Mouse (Mus musculus): ENCODE results near the gene Wscd1. TPM values are rescaled to one million over a fixed set of nuclear protein-coding genes. Genes with fewer than 3 reads are reported as not detected.
A peak's percentile ranks its signal among the peaks of the same experiment; 100 is the strongest.

Gene Wscd1
- polyA plus RNA-seq (2012; rRNA removed) = 0.09 and 0.24 TPM in 2 replicates
- 0.23 and 0.24 TPM in 2 replicates for polyA plus RNA-seq (2014; fragmentation: Nextera tagmentation; extraction: Ambion mirVana)

GRCm38 (mm10) chr11:71749671-71750070, at the start of gene Wscd1:
Gene Wscd1 (plus strand): TSS chr11:71749920.
- TF ChIP-seq EP300 (IDR thresholded peaks at IDR 0.05; ENCODE audit: low read depth) = no peak
- TF ChIP-seq CTCF (IDR thresholded peaks at IDR 0.05; ENCODE audit: low read depth) = peak; percentile 48
- no peaks in the 10 kb centered on the region for H3K36me3 ChIP-seq (replicated peaks; ENCODE audit: control insufficient read depth, insufficient read depth, low read depth)
- 17% methylated on average over 5 of the region's 5 CpGs for WGBS (ENCODE audit: insufficient replicate concordance)
- DNase-seq (ENCODE audit: low read depth in 3 of 3, low spot score in 3 of 3) (no peak), ATAC-seq (ENCODE audit: insufficient read depth) (no peak)
- no peak within 1 kb of the TSS for H3K27ac ChIP-seq
- peaks cover 20% of the 10 kb centered on the region for H3K27me3 ChIP-seq (ENCODE audit: control insufficient read depth, insufficient read depth, low read length)
- H3K4me3 ChIP-seq (ENCODE audit: insufficient read depth in 1 of 2, low read depth in 2 of 2, low read length in 2 of 2) = no peak within 1 kb of the TSS; a peak in 1 of 4 replicates
- H3K4me2 ChIP-seq (ENCODE audit: low read depth) = peak within 1 kb of the TSS; percentile 46
- H3K9me3 ChIP-seq (ENCODE audit: control insufficient read depth, low read length) = no peaks in the 10 kb centered on the region
- H3K9ac ChIP-seq (replicated peaks) = no peak within 1 kb of the TSS
- H3K4me1 ChIP-seq (replicated peaks; ENCODE audit: control insufficient read depth in 2 of 2, insufficient read depth in 2 of 2, low read length in 1 of 2) = no peaks in the 10 kb centered on the region

GRCm38 (mm10) chr11:71728066-71728465, 21.7 kb upstream of the Wscd1 start:
- Histone ChIP-seq H3K36me3 (replicated peaks; ENCODE audit: control insufficient read depth, insufficient read depth, low read depth) (no peaks in the 10 kb centered on the region), H3K4me2 (ENCODE audit: low read depth) (no peak overlapping the region), H3K9me3 (ENCODE audit: control insufficient read depth, low read length) (no peaks in the 10 kb centered on the region), H3K4me1 (replicated peaks; ENCODE audit: control insufficient read depth in 2 of 2, insufficient read depth in 2 of 2, low read length in 1 of 2) (no peaks in the 10 kb centered on the region), H3K27ac (no peak overlapping the region), H3K9ac (replicated peaks) (no peak overlapping the region), H3K27me3 (ENCODE audit: control insufficient read depth, insufficient read depth, low read length) (no peaks in the 10 kb centered on the region), H3K4me3 (ENCODE audit: insufficient read depth in 1 of 2, low read depth in 2 of 2, low read length in 2 of 2) (no peak overlapping the region)
- no peak for DNase-seq (ENCODE audit: low read depth in 3 of 3, low spot score in 3 of 3)
- TF ChIP-seq EP300 (IDR thresholded peaks at IDR 0.05; ENCODE audit: low read depth) (no peak), CTCF (IDR thresholded peaks at IDR 0.05; ENCODE audit: low read depth) (no peak)
- WGBS (ENCODE audit: insufficient replicate concordance) = 13% methylated on average over 3 of the region's 3 CpGs
- ATAC-seq (ENCODE audit: insufficient read depth) = no peak

DNA sequence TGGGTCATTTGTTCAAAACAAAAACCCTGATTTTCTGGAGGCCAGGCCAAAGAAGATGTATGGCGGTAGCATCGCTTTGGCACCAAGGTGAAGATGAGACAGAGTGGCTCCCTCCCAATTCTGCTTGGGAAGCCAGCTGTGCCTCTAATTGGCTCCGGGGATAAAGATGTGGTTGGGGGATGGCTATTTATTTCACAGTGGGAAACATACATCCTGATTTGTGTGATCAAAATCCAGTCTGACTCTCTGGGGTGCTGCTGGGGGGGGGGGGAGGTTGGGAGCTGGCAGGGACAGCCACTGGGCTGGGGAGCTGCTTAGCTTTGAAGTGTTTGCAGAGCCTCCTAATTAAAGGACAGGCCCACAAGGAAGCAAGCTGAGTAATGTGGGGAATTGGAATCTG, 20.4 kb upstream of the Wscd1 start:
- Histone ChIP-seq H3K4me3 (ENCODE audit: insufficient read depth in 1 of 2, low read depth in 2 of 2, low read length in 2 of 2) (no peak overlapping the region), H3K27me3 (ENCODE audit: control insufficient read depth, insufficient read depth, low read length) (no peaks in the 10 kb centered on the region), H3K4me1 (replicated peaks; ENCODE audit: control insufficient read depth in 2 of 2, insufficient read depth in 2 of 2, low read length in 1 of 2) (no peaks in the 10 kb centered on the region), H3K9me3 (ENCODE audit: control insufficient read depth, low read length) (no peaks in the 10 kb centered on the region), H3K36me3 (replicated peaks; ENCODE audit: control insufficient read depth, insufficient read depth, low read depth) (no peaks in the 10 kb centered on the region), H3K27ac (no peak overlapping the region), H3K4me2 (ENCODE audit: low read depth) (no peak overlapping the region), H3K9ac (replicated peaks) (no peak overlapping the region)
- WGBS (ENCODE audit: insufficient replicate concordance) = 72% methylated on average over 3 of the region's 3 CpGs
- no peak for TF ChIP-seq EP300 (IDR thresholded peaks at IDR 0.05; ENCODE audit: low read depth)
- ATAC-seq (ENCODE audit: insufficient read depth) (no peak), DNase-seq (ENCODE audit: low read depth in 3 of 3, low spot score in 3 of 3) (no peak)

- Histone ChIP-seq H3K36me3 (replicated peaks; ENCODE audit: control insufficient read depth, insufficient read depth, low read depth) (no peaks in the 10 kb centered on the region), H3K27me3 (ENCODE audit: control insufficient read depth, insufficient read depth, low read length) (no peaks in the 10 kb centered on the region), H3K4me1 (replicated peaks; ENCODE audit: control insufficient read depth in 2 of 2, insufficient read depth in 2 of 2, low read length in 1 of 2) (no peaks in the 10 kb centered on the region), H3K4me3 (ENCODE audit: insufficient read depth in 1 of 2, low read depth in 2 of 2, low read length in 2 of 2) (no peak overlapping the region), H3K27ac (no peak overlapping the region), H3K9ac (replicated peaks) (no peak overlapping the region), H3K9me3 (ENCODE audit: control insufficient read depth, low read length) (no peaks in the 10 kb centered on the region), H3K4me2 (ENCODE audit: low read depth) (no peak overlapping the region)
- DNase-seq (ENCODE audit: low read depth in 3 of 3, low spot score in 3 of 3) = no peak
- TF ChIP-seq EP300 (IDR thresholded peaks at IDR 0.05; ENCODE audit: low read depth) (no peak), CTCF (IDR thresholded peaks at IDR 0.05; ENCODE audit: low read depth) (no peak)
- WGBS (ENCODE audit: insufficient replicate concordance) = 19% methylated on average over 4 of the region's 4 CpGs
- no peak for ATAC-seq (ENCODE audit: insufficient read depth)
Measured at GRCm38 (mm10) chr11:71733771-71734170, 15.9 kb upstream of the Wscd1 start.

- H3K4me1 ChIP-seq (replicated peaks; ENCODE audit: control insufficient read depth in 2 of 2, insufficient read depth in 2 of 2, low read length in 1 of 2) = no peaks in the 10 kb centered on the region
- no peaks in the 10 kb centered on the region for H3K36me3 ChIP-seq (replicated peaks; ENCODE audit: control insufficient read depth, insufficient read depth, low read depth)
- H3K27me3 ChIP-seq (ENCODE audit: control insufficient read depth, insufficient read depth, low read length) = no peaks in the 10 kb centered on the region
- no peak overlapping the region for H3K4me2 ChIP-seq (ENCODE audit: low read depth)
- H3K9me3 ChIP-seq (ENCODE audit: control insufficient read depth, low read length) = no peaks in the 10 kb centered on the region
- H3K27ac ChIP-seq = no peak overlapping the region
- no peak for ATAC-seq (ENCODE audit: insufficient read depth)
- TF ChIP-seq CTCF (IDR thresholded peaks at IDR 0.05; ENCODE audit: low read depth) (peak; percentile 43), EP300 (IDR thresholded peaks at IDR 0.05; ENCODE audit: low read depth) (no peak)
- WGBS (ENCODE audit: insufficient replicate concordance) = 17% methylated on average over 5 of the region's 5 CpGs
- no peak overlapping the region for H3K9ac ChIP-seq (replicated peaks)
- no peak overlapping the region for H3K4me3 ChIP-seq (ENCODE audit: insufficient read depth in 1 of 2, low read depth in 2 of 2, low read length in 2 of 2)
- no peak for DNase-seq (ENCODE audit: low read depth in 3 of 3, low spot score in 3 of 3)
Measured at GRCm38 (mm10) chr11:71737106-71737505, 12.6 kb upstream of the Wscd1 start.
